Mouse (Mus musculus) G1E (cell line): ENCODE measurements at regions not wholly inside any gene's neighbourhood (a gene's known extent, or its start where the extent isn't known, plus 50 kb on each side); places are given as distances from the start of the nearest gene placed in this dataset.

Source experiments
- ATAC-seq: 2 replicates; pipeline ENCODE4 v1.8.0; 2016; ENCODE audit warnings: mild to moderate bottlenecking; ENCODE audit not compliant: insufficient number of reproducible peaks, poor library complexity, low FRiP score, severe bottlenecking; ENCODE audit errors: extremely low read depth
- DNase-seq: peaks from one replicate; pipeline ENCODE4 v3.0.0; 2012; ENCODE audit warnings: low spot score
- H3K27me3 ChIP-seq: 2 replicates; pipeline ENCODE4 v1.6.1; 2012; ENCODE audit warnings: mild to moderate bottlenecking, low read length, inconsistent platforms; ENCODE audit not compliant: insufficient read depth
- H3K36me3 ChIP-seq: replicated peaks from 2 replicates; pipeline ENCODE3; 2012; ENCODE audit warnings: mild to moderate bottlenecking, inconsistent platforms
- H3K4me1 ChIP-seq: 2 replicates; pipeline ENCODE4 v1.6.1; 2012; ENCODE audit warnings: low read depth, low read length, inconsistent platforms, mixed read lengths; ENCODE audit not compliant: insufficient read depth
- H3K4me3 ChIP-seq: 2 replicates; pipeline ENCODE4 v1.5.1; 2012; ENCODE audit warnings: low read depth, mild to moderate bottlenecking, inconsistent platforms, low read length, moderate library complexity, mixed read lengths
- H3K9me3 ChIP-seq: replicated peaks from 2 replicates; pipeline ENCODE4 v1.6.1; 2012; ENCODE audit warnings: inconsistent platforms
- CTCF ChIP-seq: IDR thresholded peaks from 2 replicates; pipeline ENCODE4 v1.5.1; 2012; ENCODE audit warnings: low read depth, low read length, inconsistent platforms, mixed read lengths
- GATA1 ChIP-seq: IDR thresholded peaks from 2 replicates; pipeline ENCODE4 v1.6.1; 2012; ENCODE audit warnings: borderline replicate concordance, low read length, inconsistent platforms, mixed read lengths
- GATA2 ChIP-seq: IDR thresholded peaks from 2 replicates; pipeline ENCODE4 v1.6.1; 2012; ENCODE audit warnings: low read depth, low read length, inconsistent platforms, borderline replicate concordance
- POLR2AphosphoS5 ChIP-seq: IDR thresholded peaks from 2 replicates; pipeline ENCODE4 v1.6.1; 2012; ENCODE audit warnings: low read depth, low read length, inconsistent platforms; ENCODE audit not compliant: insufficient replicate concordance
- TAL1 ChIP-seq: conservative IDR thresholded peaks from 2 replicates; pipeline ENCODE4 v1.6.1; 2012; ENCODE audit warnings: low read depth, low read length, inconsistent platforms, mixed read lengths

DNA sequence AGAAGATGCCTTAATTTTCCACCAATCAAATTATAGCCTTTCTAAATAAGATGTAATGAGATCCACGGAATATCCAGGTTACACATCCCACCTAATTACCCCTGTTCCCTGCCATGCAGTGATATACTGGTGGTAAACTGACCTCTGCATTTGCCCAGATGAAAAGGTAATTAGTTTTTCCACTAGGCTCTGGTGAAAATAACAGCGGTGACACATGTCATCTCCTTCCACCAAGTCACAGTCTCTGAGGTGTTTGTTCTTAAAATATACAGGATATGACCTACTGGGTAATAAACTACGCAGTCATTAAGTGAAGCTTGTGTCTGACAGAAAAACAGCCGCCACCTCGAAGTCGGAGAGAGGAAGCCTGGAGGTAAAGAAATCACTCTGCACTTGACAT, 313.6 kb upstream of the Spred2 start:
- no peak for TF ChIP-seq GATA2
- no peak for TF ChIP-seq TAL1
- TF ChIP-seq GATA1: no peak

DNA sequence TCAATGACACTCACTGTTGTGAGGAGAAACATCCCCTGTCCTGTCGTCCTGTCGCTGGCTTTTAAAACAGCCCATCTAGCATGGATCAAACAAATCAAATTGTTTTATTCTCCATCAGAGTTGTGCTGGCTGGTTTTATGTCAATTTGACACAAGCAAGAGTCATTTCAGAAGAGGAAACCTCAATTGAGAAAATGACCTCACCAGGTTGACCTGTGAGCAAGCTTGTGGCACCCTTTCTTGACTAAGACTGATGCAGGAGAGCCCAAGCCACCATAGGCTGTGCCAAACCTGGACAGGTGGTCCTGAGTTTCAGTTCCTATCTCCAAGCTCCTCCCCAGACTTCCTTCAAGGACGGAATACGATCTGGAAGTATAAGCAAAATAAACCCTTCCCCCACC, 313.0 kb upstream of the Spred2 start:
- no peak for DNase-seq
- Histone ChIP-seq H3K27me3 (no peaks in the 10 kb centered on the region), H3K4me1 (no peaks in the 10 kb centered on the region), H3K9me3 (no peaks in the 10 kb centered on the region), H3K4me3 (no peak overlapping the region), H3K36me3 (no peaks in the 10 kb centered on the region)
- TF ChIP-seq TAL1 (no peak), POLR2AphosphoS5 (no peak), CTCF (no peak)
- ATAC-seq: no peak

More for the DNA sequence above, 313.6 kb upstream of the Spred2 start:
- no peak for DNase-seq
- Histone ChIP-seq H3K4me3 (no peak overlapping the region), H3K4me1 (no peaks in the 10 kb centered on the region), H3K36me3 (no peaks in the 10 kb centered on the region), H3K9me3 (no peaks in the 10 kb centered on the region), H3K27me3 (no peaks in the 10 kb centered on the region)
- no peak for ATAC-seq

- TF ChIP-seq TAL1 (no peak), GATA2 (no peak), GATA1 (no peak), POLR2AphosphoS5 (no peak), CTCF (no peak)
Observed at GRCm38 (mm10) chr11:19616520-19616919, 307.7 kb upstream of the Spred2 start.

DNA sequence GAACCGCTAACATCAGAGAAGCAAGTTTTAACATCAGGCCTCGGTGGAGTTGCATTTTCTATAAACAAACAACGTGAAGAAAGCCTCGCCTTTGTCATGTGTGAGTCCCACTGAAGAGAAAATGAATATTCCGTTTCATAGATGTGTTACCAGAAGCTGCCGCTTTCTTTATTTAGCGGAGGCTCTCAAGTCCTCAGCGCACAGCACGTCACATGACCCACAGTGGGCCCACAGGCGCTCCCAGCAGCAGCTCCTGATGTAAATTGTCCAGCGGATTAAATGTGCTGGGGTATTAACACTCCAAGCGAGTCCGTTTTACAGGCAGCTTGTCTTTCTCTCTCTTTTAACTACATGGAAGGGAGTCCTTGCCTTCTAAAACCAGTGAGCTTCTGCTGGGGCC, 304.7 kb upstream of the Spred2 start:
- Histone ChIP-seq H3K9me3 (no peaks in the 10 kb centered on the region), H3K36me3 (no peaks in the 10 kb centered on the region), H3K4me3 (no peak overlapping the region), H3K27me3 (no peaks in the 10 kb centered on the region), H3K4me1 (no peaks in the 10 kb centered on the region)
- TF ChIP-seq TAL1 (no peak), POLR2AphosphoS5 (no peak), GATA2 (no peak), CTCF (no peak), GATA1 (no peak)
- no peak for ATAC-seq
- no peak for DNase-seq

More at GRCm38 (mm10) chr11:19616520-19616919, 307.7 kb upstream of the Spred2 start:
- no peak for ATAC-seq
- Histone ChIP-seq H3K36me3 (no peaks in the 10 kb centered on the region), H3K4me3 (no peak overlapping the region), H3K27me3 (no peaks in the 10 kb centered on the region), H3K4me1 (no peaks in the 10 kb centered on the region), H3K9me3 (no peaks in the 10 kb centered on the region)
- DNase-seq: no peak

- peaks cover 7% of the 10 kb centered on the region; the same call in 1 of the 2 replicates for H3K27me3 ChIP-seq
- no peaks in the 10 kb centered on the region for H3K36me3 ChIP-seq
- TF ChIP-seq TAL1: no peak
- no peak for TF ChIP-seq GATA1
- no peak for TF ChIP-seq GATA2
- TF ChIP-seq POLR2AphosphoS5: no peak
- TF ChIP-seq CTCF: no peak
- ATAC-seq: no peak
- no peak for DNase-seq
- H3K4me1 ChIP-seq: 0 out of 2 replicates have a peak, but pooled peaks cover 2% of the 10 kb centered on the region
- H3K9me3 ChIP-seq: no peaks in the 10 kb centered on the region
- no peak overlapping the region for H3K4me3 ChIP-seq
Observed at GRCm38 (mm10) chr11:19631055-19631695, 293.0 kb upstream of the Spred2 start.

- Histone ChIP-seq H3K36me3 (no peaks in the 10 kb centered on the region), H3K4me3 (no peak overlapping the region), H3K4me1 (0 out of 2 replicates have a peak, but pooled peaks cover 2% of the 10 kb centered on the region), H3K27me3 (peaks cover 7% of the 10 kb centered on the region; the same call in 1 of the 2 replicates), H3K9me3 (no peaks in the 10 kb centered on the region)
- DNase-seq (no peak), ATAC-seq (no peak)
- TF ChIP-seq POLR2AphosphoS5 (no peak), TAL1 (no peak)
Observed at GRCm38 (mm10) chr11:19632477-19632876, 291.7 kb upstream of the Spred2 start.

DNA sequence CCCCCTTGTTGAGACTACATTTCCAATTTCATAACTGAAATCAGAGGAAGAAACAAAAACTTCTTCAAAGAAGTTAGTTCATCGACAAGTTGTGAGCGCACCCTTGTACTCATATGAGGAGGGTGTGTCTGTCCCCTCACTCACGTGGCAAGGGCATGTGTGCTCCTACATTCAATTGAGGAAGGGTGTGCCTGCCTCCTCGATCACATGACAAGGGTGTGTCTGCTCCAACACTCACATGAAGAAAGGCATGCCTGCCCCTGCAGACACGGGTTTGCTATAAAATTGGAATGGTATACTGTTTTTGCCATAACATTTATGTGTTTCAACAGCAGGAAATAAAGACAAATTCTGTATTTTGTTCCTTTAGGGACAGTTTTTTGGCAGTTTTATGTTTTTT, 290.6 kb upstream of the Spred2 start:
- Histone ChIP-seq H3K4me1 (0 out of 2 replicates have a peak, but pooled peaks cover 2% of the 10 kb centered on the region), H3K9me3 (no peaks in the 10 kb centered on the region), H3K27me3 (peaks cover 7% of the 10 kb centered on the region; the same call in 1 of the 2 replicates), H3K4me3 (no peak overlapping the region), H3K36me3 (no peaks in the 10 kb centered on the region)
- DNase-seq (no peak), ATAC-seq (no peak)
- TF ChIP-seq POLR2AphosphoS5 (no peak), CTCF (no peak), TAL1 (no peak), GATA1 (no peak), GATA2 (no peak)
